Mouse (Mus musculus) embryo, embryonic 10 days (tissue): ENCODE data around the gene Evi5l.
A peak's percentile ranks its signal among the peaks of the same experiment; 100 is the strongest.

Experiments
- DNase-seq: peaks from one replicate; pipeline ENCODE4 v3.0.0-alpha.2; 2015; ENCODE audit warnings: low spot score

Evi5l gene

GRCm38 (mm10) chr8:4205246-4206123 is 39.1 kb downstream of the Evi5l start:
- peak; percentile 21 for DNase-seq

GRCm38 (mm10) chr8:4206182-4207015 is 40.0 kb downstream of the Evi5l start:
- peak; percentile 24 for DNase-seq

- DNase-seq, result no peak
These were observed 40.6 kb downstream of the Evi5l start for GRCm38 (mm10) chr8:4207016-4207350.

DNA sequence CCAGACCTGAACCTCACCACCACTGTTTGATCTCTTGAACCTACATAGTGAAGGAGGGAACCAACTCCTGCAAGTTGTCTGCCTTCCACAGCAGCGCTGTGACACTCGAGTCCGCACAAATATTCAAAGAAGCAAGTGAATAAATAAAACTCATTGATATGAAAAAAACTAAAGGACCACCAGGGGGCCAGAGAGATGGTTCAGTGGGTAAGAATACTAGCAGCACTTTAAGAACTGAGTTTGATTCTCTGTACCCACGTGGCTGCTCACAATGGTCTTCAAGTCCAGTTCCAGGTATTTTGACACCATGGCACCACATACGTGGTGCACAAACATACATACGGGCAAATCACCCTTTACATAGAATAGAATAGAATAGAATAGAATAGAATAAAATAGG is 44.7 kb downstream of the Evi5l start:
- no peak for DNase-seq

DNA sequence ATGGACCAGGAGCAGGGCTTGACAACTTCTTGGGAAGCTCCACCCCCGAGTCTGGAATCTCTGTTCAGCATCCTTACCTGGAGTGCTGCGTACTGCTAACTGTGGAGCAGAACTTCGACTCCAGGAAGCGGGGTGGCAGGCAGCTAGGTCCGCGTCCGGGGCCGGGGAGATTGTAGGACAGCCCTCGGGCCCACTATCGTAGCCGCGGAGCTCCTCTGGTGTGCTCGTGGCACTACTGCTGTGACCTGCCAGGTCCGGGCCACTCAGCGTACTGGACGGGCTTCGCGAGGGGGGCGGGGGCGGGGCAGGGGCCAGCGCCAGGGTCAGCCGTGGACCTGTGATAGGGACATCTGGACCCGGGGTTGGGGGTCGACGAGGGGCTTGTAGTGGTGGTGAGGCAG is 46.4 kb downstream of the Evi5l start:
- DNase-seq, result peak; percentile 28

GRCm38 (mm10) chr8:4213210-4214005 is 47.0 kb downstream of the Evi5l start:
- DNase-seq, result peak; percentile 64

DNA sequence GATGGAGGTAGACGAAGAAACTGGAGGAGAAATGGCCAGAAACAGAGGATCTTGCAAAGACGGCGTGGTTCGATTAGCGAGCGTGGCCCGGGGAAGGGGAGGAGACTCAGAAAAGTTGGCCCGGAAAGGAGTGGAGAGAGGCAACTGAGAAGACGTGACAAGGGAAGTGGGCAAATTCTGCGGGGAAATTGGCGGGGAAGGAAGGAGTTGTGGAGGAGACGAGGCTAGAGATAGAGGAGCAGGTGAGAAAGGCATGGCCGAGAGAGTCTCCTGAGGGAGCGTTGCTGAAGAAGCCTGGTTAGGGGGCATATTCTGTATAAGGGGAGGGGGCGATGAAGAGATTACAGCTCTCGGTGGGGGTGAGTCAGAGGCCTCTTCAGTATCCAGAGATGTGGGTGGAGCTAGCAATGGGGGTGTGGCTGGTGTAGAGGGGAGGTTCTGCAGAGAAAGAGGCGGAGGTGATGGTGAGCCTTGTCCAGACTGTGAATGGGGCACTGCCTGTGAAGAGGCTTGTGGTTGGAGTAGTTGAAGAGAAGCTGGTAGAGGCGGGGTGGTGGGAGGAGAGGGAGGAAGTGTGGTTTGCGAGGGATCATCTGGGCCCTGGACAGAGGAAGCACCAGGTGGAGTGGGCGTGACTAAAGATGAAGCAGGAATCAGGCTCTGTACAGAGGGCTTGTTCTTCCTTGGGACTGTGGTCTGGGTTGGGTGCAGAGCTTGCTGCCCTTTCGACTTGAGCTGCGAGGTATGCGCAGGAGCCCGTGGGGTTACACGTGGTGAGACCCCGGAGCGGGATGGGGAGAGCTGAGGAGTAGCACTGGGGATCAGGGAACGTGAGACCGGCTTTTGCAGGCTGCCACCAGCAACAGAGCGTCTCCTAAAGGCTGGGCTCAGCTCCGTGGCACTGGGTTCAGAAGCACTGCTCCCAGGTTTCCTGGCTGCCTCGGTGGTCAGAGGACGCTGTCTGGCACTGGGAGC is 47.9 kb downstream of the Evi5l start:
- DNase-seq, result peak; percentile 73

GRCm38 (mm10) chr8:4216296-4216695 is 49.9 kb downstream of the Evi5l start:
- DNase-seq, result no peak

DNA sequence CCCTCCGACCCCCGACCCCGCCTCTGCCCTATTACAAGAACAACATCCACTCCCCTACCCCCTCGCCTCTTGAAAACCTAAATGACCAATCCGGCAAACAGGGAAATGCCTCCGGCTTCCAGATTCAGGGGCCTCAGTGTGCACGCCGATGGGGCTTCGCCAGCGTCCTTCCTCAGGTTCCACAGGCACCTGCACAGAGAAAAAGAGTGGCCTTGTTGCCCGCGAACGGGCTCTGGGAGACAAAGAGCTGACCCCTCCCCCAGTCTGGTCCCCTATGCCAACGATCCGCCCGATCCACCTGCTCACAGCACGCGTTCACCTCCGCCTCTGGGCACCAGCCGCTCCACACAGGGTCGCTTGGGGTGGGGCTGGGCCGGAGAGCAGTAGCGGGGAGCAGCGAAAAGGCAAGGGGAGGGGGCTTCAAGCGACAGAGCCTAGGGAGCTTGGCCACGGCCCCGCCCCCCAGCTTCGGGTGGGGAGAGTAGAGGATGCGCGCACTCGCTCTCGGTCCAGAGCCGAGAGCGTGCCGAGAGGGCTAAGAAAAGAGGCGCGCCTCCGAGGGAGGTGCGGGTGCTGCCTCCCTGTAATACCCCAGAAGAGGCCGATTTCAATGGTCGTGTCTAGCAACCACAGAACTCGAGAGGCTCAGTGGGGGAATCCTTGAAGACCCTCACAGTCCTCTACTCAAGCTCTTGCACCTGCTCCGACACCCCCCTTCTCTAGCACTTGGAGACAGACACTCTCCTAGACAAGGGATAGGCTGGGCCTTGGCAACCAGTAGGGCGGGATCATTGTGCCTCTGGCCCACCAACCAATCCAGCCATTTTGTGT is 50.6 kb downstream of the Evi5l start, which contains the start of gene Prr36:
Gene Prr36, minus strand, starts transcription at position 669 of the 831 bp plus-strand sequence.
- peak; percentile 79 for DNase-seq

DNA sequence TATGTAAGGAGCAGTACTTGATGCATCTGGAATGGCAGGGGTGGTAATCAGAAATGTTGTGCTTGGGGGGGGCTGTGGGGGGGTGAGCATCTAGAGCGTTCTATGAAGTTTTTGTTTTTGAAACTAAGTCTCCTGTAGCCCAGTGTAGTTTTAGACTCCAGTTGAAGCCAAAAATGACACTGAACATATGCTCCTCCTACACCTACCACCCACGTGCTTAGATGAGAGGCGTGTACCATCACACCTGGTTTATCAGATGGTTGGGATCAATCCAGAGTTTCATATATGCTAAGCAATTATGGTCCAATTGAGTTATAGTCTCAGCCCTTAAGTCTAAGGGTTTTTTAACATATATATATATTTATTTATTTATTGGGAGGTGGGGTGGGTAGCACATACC is 53.2 kb downstream of the Evi5l start:
- no peak for DNase-seq

- no peak for DNase-seq
These were observed 55.7 kb downstream of the Evi5l start for GRCm38 (mm10) chr8:4222059-4222458.

DNA sequence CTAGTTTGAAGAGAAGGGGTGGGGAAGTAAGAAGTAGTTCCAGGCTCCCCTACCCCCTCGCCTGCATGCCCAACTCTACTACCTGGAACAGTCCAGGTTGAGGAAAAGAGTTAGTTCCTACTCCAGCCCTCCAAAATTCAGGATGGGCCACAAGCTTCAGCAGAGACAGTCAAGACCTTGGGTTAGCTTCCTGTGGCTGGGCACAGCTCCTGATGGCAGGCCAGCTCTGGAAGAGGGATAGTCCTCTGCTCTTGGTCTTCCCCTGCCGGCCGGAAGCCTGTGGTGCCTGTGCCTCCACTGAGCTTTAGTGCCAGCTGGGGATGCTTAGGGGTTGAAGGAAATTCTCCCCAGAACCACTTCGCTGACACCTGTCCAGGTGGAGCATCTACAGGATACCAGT is 60.0 kb downstream of the Evi5l start:
- DNase-seq, result no peak

DNA sequence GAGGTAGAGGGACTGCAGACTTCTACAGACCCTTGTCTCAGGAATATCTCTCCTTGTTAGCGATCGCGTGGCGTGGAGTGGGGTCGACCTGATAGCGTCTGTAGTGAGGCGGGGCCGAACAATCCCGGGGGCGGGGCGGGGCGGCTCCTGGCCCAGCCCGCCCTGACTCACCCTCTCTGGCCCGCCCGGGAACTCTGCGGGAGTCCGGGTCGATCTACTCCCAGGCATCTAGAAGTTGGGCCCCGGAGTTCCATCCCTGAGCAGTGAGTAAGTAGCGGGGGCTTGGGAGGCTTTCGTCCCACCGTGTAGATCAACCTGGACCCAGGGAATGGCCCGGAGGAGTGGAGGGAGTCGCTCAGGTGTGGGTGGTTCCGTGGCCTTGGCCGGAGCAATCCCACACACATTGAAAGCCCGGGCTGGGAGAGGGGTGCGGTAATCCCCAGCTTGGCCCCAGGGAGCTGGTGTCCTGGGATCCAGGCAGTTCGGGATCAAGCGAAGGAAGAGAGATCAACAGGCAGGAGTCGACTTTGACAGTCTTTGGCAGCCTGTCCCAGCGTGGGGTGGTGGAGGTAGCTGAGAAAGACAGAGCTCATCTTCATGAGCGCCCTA is 60.5 kb downstream of the Evi5l start, which contains the start of gene Lrrc8e:
Gene Lrrc8e, plus strand, starts transcription at position 89 of the 609 bp plus-strand sequence.
- no peak for DNase-seq

DNA sequence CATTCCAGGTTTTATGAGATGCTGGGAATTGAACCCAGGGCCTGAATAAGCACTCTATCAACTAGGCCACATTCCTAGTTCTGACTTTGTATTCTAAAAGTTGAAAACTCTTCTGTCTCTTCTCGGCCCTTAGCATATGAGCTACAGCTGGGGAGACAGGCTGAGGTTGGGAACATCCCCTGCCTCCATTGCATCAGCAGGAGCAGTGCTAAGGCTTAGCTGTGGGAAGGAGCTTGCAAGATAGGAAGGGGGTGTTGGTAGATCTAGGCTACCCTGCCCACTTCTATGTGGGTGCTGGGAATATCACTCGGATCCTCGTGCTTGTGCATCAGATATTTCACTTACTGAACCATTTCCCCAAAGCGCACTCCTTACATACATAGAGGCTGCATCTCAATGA is 61.6 kb downstream of the Evi5l start:
- DNase-seq, result no peak

DNA sequence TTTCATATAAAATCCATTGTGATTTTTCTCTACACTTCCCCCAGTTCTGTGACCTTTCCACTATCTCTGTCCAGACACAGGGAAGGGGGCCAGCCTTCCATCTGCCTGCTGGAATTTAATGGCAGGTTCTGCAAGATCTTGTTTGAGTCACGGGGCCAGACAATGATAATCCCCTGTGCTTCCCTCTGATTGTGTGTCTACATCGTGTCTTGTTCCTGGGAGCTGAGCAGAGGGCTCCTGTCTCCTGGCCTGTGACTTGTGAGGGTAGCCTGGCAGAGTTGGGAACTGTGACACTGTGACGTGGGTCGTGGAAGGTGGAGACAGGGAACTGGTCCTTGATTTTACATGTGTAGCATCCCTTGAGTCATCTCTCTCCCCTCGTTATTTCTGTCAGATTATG is 63.4 kb downstream of the Evi5l start:
- no peak for DNase-seq

DNA sequence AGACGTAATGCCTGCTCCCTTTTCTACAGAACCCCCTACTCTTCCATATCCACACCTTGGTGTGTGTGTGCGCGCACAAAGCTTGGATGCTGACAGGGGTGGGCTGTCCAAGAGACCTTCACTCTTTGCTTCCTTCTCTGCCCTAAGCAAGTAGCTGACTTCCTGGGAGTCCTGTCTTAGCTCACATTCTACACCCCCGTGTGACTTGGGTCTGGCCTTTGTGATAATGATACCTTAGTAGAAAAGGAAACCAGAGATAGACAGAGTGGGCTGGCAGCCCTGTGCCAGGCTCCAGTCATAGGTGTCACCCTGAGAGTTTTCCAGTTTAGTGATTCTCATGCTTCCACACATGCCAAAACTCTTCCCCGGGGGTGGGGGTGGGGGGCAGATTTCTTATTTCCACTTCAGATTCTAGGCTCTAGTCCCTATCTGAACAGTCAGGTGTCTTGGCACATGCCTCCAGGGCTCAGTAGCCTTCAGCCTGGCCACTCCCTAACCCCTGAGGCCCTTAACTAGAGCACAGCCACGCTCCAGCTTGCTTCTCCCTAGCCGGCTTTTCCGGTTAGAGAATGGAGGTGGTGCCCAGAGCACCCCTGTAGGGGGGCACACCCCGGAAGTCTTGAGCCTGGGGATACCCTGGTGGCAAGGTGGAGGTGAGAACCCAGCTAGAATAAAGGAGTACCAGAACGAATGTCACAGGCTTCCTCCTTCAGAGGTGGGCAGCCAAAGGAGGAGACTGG is 64.4 kb downstream of the Evi5l start:
- no peak for DNase-seq

DNA sequence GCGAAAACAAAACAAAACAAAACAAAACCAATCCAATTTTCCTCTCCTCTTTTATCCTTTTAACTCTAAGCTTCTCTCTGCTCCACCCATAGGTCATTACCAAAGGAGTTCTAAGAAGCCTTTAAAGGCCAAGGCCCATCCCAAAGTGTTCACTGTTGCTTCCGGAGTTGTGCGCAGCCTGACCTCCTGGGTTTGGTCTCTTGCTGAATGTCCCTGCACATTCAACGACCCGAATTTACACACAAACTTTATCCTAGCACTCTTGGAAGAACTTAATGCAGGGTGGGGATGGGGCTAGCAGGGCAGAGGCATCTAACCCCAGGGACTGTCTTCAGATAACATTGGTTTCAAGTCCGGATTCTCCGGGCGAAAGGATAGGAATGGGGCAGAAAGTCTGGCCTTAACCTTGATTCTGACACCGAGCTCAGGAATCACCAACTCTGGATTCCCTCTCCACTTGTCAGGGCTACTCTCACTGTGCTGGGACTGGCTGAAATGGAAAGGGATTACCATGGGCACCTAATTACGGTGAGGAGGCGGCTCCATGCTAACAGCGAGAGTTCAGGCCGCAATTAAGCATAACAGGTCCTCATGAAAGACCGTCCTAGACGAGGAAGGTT is 71.6 kb downstream of the Evi5l start:
- DNase-seq, result peak; percentile 39

GRCm38 (mm10) chr8:4238434-4239192 is 72.2 kb downstream of the Evi5l start, which contains the start of the genes Map2k7 and Gm49320:
Gene Map2k7 (plus strand): TSS chr8:4238740.
Gene Gm49320 (plus strand): TSS chr8:4238865.
- peak; percentile 100 for DNase-seq
